Mouse (Mus musculus): ENCODE measurements around the gene Thbs3.

DNA sequence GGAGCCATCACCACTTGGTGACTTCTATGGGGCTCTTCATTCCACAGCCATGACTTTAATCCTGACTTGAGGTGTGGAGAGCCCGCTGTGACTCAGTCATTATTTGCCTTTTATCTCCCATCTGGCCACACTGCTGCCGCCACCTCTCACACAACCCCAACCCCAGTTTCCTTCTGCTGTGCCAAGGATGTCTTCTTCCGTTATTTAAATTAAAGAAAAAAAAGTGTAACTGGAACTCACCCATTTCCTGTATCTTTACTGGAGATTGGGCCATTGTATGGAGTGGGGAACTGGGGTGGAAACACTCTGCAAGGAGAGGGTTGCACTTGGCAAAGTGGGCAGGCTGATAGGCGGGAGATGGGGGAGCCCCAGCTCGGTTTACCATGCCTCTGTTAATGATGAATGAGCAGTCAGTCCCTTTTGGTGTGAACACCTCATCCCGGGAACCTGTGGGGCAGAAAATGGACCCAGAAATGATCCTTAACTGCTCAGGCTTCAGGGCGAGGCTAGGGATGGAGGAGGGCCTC is 32.4 kb upstream of the Thbs3 start:
- TF ChIP-seq GATA1 (IDR thresholded peaks at IDR 0.05; ENCODE audit: borderline replicate concordance, low read length) (no peak), FLI1 (IDR thresholded peaks at IDR 0.05; ENCODE audit: low read length) (no peak)
